Mouse (Mus musculus) thymus, postnatal 10 days (tissue): ENCODE measurements around the gene Mroh2a.
A peak's percentile ranks its signal among the peaks of the same experiment; 100 is the strongest.

Source experiments
- DNase-seq, 2 experiments: peaks; one replicate each; pipeline ENCODE4 v3.0.0; 2021; ENCODE audit warnings: low spot score in 2 of 2

Gene Mroh2a

DNA sequence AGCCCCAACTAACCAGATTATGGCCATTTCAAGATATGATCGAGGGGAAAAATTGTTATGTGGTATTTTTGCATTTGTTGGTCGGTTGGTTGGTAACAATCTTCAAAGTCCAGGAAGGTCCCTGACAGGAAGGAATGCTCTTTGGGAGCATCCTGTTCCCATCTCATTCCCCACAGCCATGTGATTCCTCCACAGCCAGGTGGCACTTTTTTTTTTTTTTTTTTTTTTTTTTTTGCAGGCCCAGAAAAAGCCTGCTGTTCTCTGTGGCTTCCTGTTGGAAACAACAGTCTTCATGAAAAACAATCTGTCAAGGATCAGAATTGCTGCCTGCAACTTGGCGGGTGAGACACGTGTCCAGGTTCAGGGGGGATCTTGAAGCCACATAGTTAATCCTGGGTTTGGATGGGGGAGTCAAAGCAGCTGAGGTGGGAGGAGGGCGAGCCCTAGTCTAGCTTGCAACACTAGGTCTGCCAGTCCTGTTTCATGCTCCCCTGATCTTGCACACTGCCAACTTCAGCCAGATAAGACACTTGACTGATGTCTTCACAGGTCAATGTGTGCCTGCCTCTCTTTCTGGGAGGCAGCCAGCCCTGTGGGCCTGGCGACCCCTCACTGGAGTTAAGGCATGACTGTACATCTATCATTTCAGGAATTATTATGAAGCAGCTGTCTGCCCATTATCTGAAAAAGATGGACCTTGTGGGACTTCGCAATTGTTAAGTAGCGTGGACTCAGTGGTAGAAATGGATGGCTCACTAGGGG is 32.3 kb downstream of the Mroh2a start:
- no peak for DNase-seq

GRCm38 (mm10) chr1:88259643-88260024 is 32.8 kb downstream of the Mroh2a start:
- no peak for DNase-seq

GRCm38 (mm10) chr1:88260114-88260513 is 33.3 kb downstream of the Mroh2a start:
- no peak for DNase-seq

- DNase-seq, result no peak
Observed at GRCm38 (mm10) chr1:88260604-88261377, 34.0 kb downstream of the Mroh2a start.

GRCm38 (mm10) chr1:88261706-88262105 is 34.9 kb downstream of the Mroh2a start:
- no peak for DNase-seq

DNA sequence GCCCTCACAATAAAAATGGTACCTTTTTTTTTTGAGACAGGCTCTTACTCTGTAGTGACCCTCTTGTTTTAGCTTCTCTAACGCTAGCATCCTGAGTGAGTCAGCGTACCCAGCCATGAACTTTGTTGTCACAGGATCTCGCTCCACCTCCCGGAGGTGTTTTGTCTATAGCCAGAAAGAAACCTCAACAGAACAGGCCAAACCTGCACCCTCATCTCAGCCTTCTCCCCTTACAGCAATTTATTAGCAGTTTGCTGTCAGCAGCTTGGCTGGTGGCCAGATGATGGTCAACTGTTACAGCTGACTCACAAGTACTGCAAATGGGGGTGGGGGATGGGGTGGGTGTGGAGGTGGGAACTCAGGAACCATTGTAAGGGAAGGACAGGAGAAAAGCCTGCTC is 35.5 kb downstream of the Mroh2a start:
- no peak for DNase-seq

DNA sequence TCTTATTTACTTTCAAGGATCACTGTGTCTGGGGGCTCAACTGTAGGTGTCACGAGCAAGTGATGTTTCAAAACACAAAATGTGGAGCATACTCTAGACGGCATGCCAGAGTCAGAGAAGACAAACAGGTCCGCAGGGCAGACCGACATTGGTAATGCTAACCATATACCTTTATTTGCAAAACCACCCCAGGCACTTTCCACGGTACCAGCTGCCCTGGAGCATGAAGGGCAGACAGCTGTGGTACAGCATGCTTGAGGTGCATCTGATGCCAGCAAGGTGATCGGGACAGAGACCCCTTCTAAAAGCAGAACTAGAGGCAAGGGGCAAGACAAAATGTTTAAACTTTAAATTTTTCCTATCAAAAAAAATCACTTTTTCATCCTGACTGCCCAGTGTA is 36.2 kb downstream of the Mroh2a start:
- DNase-seq, result no peak

- no peak for DNase-seq
Observed at GRCm38 (mm10) chr1:88263778-88264177, 37.0 kb downstream of the Mroh2a start.

GRCm38 (mm10) chr1:88264237-88264868 is 37.6 kb downstream of the Mroh2a start:
- no peak for DNase-seq

DNA sequence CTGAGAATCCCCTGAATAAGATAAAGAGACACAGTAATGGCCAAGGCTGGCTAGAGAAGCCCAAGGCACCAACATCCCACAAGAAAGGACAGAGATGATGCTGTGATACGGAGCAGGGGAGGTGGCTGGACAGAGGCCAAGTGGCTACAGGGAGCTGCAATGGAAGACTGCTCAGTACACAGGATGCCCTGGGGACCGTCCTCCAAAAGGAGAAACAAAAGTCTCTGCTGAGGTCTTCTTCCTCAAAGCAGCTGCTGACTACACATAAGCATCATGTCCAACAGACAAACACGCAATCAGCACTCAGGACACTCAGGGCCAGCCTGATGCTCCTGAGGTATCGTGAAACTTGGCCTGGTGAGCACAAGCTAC is 38.1 kb downstream of the Mroh2a start:
- no peak for DNase-seq

GRCm38 (mm10) chr1:88266123-88266522 is 39.3 kb downstream of the Mroh2a start:
- no peak for DNase-seq

- DNase-seq, result no peak
Observed at GRCm38 (mm10) chr1:88267489-88267888, 40.7 kb downstream of the Mroh2a start.

DNA sequence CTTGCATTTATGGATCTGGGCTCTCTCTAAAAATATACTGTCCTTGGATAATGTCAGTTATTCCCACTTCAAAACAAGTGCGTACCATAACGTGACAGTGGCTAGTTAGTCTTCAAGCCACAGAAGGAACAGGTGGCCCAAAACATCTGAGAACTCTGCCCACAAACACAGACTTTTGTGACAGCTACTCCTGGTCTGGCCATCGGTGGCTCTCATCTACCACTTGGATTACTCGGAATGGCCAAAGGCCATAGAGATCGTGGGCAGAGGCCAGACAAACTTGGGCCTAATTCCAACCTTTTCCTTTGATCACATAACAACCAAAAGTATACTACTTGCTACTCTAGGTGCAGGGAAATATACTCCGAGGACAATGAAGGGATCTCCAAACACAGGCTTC is 41.3 kb downstream of the Mroh2a start:
- no peak for DNase-seq

DNA sequence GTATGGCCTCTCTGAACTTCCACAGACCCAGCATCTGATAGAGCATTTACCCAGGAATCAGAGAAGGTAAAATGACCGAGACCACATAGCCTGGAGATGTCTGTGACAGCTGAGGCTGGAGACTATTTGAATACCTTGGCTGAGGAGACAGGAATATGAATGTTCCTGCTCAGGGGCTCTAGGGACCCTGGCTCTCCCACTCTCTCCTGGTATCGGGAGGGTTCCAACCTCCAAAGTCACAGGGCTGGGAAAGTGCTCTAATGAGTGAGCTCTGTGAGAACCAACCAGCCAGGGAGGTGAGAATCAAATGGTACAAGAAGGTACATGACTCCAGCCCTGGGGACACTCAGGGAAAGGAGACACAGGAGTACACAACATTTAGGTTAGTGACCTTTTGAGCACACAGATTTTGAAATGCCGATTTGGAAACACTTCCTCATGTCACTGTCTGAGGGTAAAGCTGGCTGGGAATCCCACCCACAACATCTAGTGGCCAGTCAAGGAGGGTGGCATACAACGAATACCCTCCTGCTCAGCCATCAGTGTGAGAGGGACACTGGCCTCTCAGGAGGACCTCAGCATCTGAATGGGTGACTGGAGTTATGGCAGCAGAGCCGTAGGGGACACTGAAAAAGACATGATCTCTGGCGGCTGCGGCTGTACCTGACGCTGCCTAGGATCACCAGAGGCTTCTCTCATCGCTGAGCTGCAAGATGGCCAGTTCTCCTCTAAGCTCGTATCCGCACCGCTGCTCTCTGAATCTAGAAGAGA is 42.9 kb downstream of the Mroh2a start:
- DNase-seq, result no peak

- no peak for DNase-seq
Observed at GRCm38 (mm10) chr1:88272851-88273250, 46.1 kb downstream of the Mroh2a start.

GRCm38 (mm10) chr1:88273326-88273725 is 46.5 kb downstream of the Mroh2a start:
- DNase-seq, result no peak

DNA sequence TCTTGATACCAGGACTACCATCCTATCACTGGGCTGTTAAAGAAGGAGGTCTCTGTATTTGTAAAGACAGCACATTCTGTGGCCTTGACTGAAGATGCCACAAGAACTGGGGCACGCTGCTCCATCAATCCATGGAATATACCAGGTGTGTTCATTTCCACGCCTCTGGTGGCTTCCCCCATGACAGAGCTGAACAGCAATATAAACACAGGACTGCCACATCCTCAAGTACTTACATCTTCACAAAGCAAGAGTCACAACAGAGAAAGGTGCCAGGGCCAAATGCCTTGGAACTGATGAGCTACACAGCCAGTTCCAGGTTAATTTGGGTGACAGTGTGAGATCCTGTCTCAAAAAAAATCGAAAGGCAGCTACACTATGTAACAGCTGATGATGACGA is 47.0 kb downstream of the Mroh2a start:
- no peak for DNase-seq

- peak in 1 of 2 experiments; percentile 11 for DNase-seq
Observed at GRCm38 (mm10) chr1:88274371-88275077, 47.7 kb downstream of the Mroh2a start.

DNA sequence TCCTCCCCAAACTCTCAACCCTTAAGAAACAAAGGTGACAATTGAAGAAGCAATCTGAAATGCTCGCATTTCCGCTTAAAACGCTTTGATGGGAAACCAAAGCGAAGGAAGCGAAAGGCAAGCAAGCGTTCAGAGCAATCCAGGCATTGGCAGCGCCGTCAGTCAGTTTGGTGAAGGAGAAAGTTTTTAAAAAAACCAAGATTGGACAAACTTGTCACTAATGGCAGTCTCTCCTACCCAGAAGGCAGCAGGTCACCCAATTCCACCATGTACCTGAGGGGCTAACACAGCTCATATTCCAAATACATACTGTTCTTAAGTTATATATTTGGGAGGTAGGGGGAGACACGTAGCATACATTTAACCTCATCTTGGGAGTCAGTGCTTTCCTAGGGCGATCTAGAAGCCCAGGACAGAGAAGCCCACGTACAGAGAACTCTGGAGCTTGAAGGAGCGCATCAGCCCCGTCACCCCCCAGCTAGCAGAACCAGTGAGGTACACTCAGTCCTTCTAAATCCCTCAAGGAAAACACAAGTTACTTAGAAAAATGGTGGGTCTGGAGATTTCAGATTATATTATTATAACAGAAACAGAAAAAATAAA is 48.4 kb downstream of the Mroh2a start:
- no peak for DNase-seq

- DNase-seq, result peak in 1 of 2 experiments; percentile 40
Observed at GRCm38 (mm10) chr1:88275698-88276523, 49.1 kb downstream of the Mroh2a start.
